Mouse (Mus musculus) urinary bladder, postnatal 10 days (tissue): ENCODE results near the gene Slc38a4.

Source experiments
- DNase-seq: peaks from one replicate; pipeline ENCODE4 v3.0.0; 2022; ENCODE audit warnings: low spot score

Gene Slc38a4

DNA sequence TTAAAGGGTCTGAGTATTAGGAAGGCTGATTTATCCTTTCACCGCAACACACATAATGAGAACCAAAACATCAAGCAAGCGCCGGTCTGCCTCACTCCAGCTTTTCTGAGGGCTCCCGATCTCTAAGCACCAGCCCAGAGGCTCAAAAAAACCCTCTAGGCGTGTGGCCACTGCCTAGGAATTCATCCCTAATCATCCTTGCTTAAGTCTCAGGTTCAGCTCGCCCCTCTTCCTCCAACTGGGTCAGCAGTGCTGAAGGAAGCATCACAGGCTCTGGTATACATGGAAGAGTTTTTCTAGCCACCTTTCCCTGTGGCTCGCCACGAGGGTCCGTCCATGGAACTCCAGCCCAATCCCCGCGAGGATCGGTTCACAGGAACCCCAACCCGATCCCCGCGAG is 1.6 kb downstream of the Slc38a4 start:
- DNase-seq, result no peak

DNA sequence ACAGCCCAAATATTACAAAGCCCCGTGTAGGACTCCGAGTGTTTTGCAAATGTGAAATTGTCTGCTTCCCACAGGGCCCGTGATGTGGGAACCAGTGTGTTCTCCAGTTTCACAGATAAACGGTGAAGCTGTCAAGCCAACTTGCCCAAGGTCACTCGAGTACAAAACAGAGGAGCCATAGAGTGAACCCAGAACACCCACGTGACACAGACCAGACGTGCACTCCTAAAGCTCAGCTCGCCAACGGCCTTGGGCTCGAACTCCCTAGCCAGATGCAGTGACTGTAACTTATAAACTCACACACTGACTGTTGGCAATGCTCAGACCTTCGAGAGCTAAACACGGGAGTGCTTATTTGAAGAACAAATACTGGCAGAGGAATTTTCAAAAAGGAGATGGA is 5.3 kb downstream of the Slc38a4 start:
- DNase-seq, result no peak

DNA sequence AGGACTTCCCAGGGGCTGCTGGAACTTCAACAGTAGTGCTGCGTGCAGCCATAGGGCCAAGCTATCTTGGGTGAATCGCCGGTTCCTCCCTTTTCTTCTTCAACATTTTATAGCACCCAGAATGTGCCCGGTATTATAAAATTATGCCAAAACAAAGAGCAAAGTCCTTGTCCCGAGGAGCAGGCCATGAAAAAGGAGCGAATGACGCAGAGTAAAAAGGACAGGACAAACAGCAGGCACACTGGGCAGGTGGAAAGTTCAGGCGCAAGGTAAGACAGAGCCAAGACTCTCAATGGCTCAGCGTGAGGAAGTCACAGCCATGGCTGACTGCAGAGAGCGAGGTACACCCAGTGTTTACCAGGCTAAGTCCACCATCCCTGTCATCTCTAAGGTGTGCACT is 5.7 kb downstream of the Slc38a4 start:
- no peak for DNase-seq

DNA sequence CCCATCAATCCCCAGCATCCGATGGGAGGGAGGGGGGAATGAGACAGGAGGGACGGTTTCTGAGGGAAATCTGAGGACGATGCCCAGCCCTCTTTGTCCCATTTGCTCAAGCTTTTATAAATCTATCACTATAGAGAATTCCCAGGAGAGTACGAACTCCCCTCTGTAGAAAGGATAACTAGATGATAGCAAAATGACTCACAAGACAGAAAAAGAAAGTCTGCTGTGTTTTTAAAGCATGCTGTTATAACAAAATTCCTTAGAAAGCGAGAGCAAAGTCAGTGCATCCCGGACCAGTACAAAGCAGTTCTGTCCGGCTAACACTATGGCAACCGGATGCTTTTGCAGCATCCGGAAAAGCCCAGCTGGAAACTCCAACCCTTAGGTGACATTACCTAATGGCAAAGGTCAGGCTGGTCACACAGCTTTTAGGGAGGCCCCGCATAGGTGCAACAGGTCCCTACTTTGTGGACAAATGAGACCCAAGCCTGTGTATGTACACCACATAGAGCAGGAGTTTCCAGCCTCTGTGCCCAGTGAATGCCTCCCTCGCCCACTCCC is 6.4 kb downstream of the Slc38a4 start:
- no peak for DNase-seq

DNA sequence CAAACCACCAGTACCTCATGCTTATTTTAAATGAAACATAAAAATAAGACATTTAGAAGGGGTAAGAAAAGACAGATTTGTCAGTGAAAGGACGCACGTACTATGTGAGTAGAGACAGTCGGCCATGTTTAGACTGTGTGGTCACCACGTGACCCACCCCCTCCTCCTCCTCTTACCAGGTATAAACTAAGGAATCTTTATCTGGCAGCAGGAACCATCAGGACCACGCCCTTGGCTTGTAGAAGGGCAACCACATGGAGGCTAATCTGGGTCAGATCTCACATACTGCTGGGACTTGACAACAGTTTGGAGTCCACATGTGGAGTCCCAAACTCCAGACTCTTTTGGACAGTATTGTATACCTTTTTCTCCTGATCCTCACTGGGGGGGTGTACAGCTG is 7.5 kb downstream of the Slc38a4 start:
- DNase-seq, result no peak

DNA sequence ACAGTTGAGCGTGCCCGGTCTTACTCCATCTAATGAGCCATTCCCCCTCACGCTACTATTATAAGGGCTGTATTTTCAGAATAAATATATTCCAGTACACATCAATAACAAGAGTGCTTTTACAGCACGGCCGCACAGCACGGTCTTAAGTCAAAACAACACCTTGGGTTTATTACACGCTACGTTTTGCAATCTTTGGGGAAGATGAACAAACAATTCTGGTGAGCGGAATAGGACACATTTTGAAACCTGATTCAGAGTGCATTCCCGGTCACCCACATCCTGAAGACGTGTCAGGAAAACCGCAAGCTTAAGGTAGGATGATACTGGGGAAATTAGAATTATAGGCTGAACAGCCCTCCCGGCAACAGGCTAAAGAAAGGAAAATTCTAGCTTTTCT is 11.8 kb downstream of the Slc38a4 start:
- no peak for DNase-seq

DNA sequence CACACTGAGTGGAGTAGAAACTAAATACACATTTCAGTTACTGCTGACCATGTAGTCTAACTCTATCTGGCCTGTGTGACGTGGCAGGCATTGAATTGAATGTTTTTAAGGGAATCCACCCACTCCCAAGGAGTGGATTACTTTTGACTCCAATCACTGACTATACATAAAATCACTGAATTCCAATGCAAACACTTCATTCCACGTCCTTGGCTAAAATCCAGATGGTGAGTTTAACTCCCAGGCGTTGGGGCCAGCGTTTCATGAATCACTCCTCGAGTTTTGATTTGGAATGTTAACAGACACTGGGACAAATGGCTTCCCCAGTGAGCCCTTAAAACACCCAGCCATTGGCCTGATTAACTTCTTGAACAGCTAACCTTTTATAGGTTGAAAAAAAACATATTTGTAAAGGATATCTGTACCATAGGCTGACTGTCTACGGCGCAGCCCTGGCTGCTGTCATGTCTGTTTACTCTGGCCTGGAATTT is 13.7 kb downstream of the Slc38a4 start:
- DNase-seq, result no peak

DNA sequence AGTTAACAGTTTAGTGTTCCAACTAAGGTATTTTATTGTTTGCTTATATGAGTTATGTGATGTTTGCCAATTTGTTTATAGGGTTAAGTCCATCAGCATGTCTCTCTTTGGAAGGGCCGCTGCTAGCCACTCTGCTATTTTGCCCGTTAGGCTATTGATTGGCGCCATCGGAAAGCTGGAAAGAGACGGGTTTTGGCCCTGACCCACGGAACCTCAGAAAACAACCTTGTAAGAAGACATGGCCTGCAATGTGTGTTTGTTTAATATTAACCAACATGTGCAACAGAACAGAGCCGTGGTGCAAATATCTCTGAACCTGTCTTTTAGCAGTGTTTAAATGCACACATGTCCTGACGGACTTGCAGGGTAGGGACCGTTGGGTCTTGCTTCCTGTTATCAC is 14.6 kb downstream of the Slc38a4 start:
- no peak for DNase-seq

DNA sequence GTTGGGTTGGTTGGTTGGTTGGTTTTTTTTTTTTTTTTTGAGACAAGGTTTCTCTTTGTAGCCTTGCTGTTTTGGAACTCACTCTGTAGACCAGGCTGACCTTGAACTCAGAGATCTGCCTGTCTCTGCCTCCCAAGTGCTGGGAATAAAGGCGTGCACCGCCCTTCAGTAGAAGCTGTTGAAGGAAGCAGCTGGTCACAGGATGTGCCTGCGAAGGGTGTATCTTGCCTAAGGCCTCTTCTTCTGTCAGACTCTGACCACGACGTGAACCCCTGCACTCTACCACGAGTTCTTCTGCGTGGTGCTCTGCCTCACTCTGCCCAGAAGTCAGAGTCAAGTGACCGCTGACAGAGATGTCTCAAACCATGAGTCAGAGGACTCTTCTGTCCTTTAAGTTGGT is 18.0 kb downstream of the Slc38a4 start:
- no peak for DNase-seq

DNA sequence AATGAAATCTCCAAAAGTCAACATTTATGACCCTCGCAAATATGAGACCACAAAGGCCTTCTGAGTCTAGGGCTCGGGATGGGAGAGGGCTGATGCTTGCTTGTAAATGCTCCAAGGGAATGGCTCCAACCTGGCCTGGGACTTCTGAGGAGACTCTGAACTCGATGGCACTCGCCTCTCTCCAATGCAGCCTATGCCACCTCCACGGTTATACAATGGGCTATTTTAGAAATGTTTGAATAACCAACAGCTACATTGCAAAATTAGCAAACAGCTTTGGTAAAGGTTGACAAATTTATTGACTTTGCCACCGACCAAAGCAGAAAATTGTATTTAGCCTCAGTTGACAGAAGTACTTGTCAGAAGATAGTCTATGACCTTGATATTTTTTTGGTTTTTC is 19.9 kb downstream of the Slc38a4 start:
- no peak for DNase-seq

DNA sequence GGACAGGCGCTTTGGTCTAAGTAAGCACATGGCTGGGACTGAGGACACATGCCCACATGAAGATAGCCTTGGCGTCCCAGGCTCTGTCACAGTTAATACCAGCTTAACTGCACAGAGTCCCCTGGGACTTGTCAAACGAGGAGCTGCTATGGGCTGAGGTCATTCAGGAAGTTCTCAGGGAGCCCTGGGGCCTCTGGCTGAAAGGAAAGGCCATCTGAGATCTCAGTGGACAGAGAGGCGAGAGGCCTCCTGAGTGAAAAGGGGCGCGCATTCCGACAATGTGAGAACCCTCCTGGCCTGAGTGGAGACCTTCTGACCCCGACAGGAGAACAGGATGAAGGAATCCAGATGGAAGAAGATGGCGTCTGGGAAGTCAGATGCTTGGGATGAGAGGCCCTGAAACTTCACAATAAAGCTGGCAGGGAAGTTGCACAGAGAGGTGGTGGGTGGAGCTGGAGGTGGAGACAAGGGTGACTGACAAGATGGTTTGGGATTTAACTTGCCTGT is 22.2 kb downstream of the Slc38a4 start:
- no peak for DNase-seq

DNA sequence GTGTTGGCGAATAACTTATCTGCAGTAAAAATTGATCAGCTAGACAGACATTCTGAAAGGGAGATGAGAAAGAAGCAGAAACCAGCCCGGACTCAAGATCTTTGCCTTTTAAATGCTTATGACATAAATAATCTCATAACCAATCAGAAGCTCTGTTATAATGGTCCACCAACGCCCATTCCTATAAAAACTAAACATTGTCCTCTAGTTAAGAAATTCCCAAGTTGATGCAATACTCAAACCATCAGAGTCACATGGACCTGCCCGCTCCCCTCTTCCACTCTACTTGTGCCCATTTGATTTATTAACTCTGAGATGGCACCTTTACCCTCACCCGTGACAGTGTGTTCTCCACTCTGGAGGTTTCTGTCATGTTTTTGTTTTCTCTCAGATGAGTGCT is 23.9 kb downstream of the Slc38a4 start:
- DNase-seq, result no peak

DNA sequence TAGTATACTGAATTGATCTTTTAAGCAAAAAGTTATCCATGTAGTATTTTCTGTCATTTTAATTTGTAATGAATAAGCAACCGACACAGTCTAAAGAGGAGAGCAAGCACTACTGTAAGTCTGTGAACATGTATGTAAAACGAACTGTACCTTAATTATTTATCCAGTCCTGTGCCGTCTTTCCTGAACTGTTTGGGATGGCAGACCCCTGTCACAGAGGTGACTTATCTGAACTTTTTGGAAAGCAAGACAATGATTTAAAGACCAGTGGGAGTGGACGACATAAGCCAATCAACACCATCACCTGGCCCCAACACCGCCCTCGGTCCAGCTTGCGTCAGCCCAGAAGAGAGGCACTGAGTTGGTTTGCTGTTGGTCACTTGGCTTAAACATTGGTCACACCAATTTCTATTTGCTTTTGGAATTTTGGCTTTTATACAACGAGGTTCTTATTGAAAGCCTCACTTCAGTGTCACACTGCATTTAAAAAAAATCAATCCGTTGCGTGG is 24.7 kb downstream of the Slc38a4 start:
- no peak for DNase-seq

DNA sequence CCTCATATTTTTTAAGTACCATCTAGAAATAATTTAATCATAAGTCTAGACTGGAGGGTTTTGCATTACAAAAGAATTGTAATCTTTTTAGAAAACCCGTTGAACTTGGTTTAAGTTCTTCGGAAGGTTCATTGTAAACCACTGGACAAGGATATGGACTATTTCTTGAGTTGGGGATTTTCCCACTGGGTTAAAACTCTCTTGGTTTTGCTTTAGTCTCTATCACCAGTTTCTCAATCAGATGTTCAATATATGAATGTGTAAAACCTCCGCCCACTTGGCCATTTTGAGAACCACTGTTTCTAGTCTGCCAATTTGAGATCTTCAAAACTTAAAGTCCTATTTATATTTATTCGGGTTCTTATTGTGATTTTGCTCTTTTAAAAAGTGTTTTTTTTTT is 25.6 kb downstream of the Slc38a4 start:
- no peak for DNase-seq

DNA sequence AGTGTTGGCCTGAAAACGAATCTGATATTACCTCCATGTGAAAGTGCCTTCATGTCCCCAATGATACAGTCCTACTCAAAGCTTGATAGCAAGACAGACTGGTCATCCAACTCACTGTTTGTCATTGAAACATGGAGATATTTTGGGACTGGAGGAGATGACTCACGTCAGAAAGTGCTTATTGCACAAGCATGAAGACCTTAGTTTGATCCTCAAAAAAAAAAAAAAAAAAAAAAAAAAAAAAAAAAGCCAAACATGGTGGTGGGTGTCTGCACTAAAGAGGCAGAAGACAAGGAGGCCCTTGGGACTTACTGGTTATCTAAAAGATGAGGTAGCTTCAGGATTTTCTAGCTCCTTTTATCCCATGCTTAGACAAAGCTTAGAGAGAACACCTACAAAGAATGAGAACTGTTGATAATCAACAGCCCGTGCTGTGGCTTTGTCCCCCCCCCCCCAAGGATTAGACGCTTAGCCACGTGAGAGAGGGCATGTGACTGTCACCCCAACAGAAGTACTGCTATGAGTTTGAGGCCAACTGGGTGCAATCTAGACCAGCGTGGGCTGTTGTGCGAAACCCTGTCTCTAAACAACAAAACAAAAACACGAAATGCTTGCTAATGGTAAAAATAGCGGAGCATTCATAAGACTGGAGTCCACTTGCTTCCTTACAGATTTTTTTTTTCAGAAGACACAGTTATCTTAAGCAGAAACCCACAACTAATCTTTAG is 26.5 kb downstream of the Slc38a4 start:
- DNase-seq, result no peak

DNA sequence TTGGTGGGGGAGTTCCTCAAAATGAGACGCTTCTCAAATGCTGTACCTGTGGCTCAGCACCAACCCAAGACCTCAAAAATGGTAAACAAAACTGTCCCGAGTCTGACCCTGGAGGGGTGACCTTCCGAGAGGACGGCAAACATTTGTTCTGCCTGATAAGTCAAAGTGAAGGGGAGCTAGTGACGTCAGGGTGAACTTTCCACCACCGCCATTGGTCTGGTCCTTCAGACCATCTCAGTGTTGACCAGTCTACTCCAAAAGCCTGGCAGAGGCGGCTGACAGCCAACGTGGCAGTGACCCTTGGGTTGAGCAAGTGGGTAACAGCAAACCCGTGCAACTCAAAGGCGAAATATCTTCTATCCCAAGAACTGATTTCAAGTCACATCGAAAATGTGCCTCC is 27.1 kb downstream of the Slc38a4 start:
- no peak for DNase-seq

DNA sequence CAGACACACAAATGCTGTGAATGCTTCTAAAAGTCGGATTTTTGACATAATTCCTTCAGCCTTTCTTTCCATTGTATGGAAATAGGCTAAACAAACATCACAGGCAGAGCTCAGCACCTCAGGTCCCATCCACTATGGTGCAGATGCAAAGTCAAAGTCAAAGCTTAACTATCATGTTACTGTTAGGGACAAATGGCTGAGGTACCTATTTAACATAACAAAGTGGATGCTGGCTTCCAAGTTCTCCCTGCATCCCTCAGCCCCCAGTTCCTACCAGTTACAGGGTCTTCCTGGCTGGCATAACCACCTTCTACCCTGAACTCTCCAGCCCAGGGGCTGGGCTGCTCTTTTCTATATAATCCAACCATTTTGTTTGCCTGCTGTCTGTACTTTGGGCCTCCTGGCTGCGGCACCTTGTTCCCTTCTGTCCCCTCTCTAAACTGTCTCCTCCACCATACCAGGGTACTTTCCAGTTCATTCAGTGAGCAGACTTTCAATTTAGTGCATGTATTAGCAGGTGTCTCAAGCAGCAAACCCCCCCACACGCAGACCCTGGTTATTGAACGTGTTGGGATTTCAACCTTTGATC is 27.6 kb downstream of the Slc38a4 start:
- no peak for DNase-seq

DNA sequence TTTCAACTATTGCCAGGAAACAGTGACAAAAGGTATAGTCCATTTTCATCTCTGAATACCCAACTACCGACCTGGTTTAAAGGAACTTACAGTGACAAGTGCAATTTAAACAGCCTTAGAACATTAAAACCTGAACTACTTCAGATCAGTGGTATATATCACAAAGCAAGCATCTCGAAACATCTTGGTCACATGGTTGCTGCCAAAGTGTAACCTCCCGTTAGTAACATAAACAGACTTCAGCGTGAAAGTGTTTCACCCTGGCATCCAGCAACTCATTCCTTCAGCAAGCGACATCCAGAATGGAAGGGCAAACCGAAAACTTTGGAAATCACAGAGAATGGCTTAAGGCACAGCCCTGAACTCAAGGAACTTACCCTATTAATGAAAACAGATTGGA is 29.1 kb downstream of the Slc38a4 start:
- DNase-seq, result no peak

DNA sequence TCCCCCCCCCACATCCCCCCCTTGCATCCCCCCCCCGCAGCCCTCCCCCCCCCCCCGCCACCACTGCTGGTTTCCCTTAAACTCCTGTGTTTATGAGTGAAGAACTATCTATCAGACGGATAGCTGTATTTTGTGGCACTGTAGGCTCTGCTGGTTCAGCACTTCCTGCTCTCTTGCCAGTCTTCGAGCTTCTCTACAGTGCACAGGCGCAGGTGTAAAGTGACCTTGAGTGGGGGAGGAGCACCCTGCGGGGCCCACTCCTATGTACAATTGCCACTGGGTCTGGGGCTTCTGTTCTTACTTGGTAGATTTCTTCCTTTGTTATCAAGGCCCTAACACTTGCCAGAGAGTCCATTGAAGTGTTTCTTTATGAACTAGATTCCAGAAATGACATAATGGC is 33.0 kb downstream of the Slc38a4 start:
- DNase-seq, result no peak

DNA sequence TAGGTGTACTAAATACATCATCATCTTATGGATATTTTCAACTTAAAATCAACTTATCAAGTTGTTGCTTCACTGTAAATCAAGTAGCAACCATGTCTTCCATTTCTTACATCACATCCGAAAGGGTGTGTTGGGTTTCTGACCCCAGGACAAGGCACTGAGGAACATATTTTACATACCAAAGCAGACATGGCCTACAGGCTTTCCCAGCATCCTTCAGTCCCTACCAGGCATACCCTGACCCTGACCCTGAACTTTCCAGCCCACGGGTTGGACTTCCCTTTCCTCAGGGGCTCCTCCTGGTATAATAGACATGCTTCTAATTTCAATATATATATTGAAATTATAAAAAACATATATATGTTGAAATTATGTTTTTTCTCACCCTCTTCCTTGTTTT is 33.5 kb downstream of the Slc38a4 start:
- DNase-seq, result no peak

DNA sequence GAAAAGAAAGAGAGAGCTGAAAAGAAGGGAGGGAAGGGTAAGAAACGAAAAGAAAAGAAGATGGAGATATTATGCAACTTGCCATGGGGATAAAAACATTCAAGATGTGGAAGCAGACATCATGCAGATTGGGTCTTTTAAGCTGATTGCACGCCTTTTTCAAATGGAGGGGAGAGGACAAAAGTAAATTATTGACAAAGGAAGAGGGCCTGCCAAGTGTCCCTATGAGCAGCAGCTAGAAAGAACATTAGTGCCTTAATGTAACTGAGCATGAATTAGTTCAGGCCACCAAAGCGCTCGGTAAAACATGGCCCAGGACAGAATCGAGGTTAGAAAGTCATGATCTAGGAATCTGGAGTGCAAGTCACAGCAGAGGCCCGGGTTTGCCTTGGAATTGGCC is 35.5 kb downstream of the Slc38a4 start:
- no peak for DNase-seq

DNA sequence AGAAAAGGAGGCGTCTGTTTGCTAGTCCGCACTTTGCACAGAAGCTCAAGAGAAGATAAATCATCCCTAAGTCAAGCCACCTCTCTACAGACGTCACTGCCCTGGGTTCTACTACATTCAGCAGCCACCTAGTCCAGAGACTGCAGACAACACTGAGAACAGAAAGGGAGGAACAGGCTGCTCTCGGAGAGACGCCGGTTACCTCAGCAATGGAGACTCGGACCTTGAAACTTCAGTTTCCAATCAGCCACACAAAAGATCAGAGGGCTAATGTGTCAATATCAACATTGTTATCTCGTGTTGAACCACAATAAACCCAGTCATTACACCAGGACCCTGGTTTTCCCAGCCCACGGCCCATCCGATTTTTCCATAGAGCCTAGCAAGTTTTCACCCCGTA is 36.4 kb downstream of the Slc38a4 start:
- no peak for DNase-seq

DNA sequence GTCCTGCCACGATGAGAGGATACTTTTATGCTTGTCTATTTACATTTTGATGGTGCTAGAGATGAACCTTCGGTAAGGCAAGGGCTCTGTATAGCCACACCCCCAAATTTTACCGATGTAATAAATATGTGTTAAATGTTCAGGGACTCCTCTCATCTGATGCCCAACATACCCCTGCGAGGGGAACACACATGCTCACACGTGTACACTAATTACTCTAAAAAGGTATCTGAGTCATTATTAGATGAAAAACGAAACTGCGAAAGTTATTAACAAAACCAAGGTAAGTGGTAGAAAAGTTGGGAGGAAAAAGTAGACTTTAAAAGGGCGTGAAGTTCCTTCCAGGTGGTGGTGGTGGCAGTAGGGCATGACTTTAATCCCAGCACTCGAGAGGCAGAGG is 38.6 kb downstream of the Slc38a4 start:
- no peak for DNase-seq
